ENCODE assay signal across 23 mouse cellular contexts in genomic region chr7:139498038-139498625, GRCm38 (mm10).
A peak's percentile ranks its signal among the peaks of the same experiment; 100 is the strongest.
DNase-seq lines count a peak whose midpoint lies in the region; ATAC-seq lines count a peak whose summit lies in the region.
"Had no signal": no experiment of that assay in that cellular context is flagged by ENCODE, and none has a peak within 500 bp of the region (broad histone marks: within the 10 kb centered on the region; RNA-seq: fewer than 3 reads in every experiment).

No protein-coding gene starts in this region.

- no peaks in the 10 kb centered on the region for H3K9me3 ChIP-seq in forebrain, embryonic 14.5 days (replicated peaks; ENCODE audit: control insufficient read depth, low read length)
- H3K9me3 ChIP-seq in forebrain, embryonic 15.5 days = no peaks in the 10 kb centered on the region
- no peaks in the 10 kb centered on the region for H3K9me3 ChIP-seq in neural tube, embryonic 13.5 days
- H3K9me3 ChIP-seq in midbrain, embryonic 14.5 days (ENCODE audit: control insufficient read depth, low read length) = no peaks in the 10 kb centered on the region
- H3K9me3 ChIP-seq in heart, embryonic 10.5 days = no peaks in the 10 kb centered on the region
- H3K9me3 ChIP-seq: embryonic facial prominence, embryonic 15.5 days; heart, embryonic 15.5 days; kidney, embryonic 15.5 days had no signal

- H3K27me3 ChIP-seq in forebrain, embryonic 14.5 days (replicated peaks; ENCODE audit: control insufficient read depth, insufficient read depth, low read length) = 0 out of 2 replicates have a peak, but pooled peaks cover 7% of the 10 kb centered on the region
- H3K27me3 ChIP-seq in forebrain, embryonic 15.5 days = peaks cover 5% of the 10 kb centered on the region; the same call in 1 of the 2 replicates
- peaks cover 75% of the 10 kb centered on the region for H3K27me3 ChIP-seq in neural tube, embryonic 13.5 days
- H3K27me3 ChIP-seq in midbrain, embryonic 14.5 days (ENCODE audit: control insufficient read depth, insufficient read depth, low read length) = peaks cover 67% of the 10 kb centered on the region
- no peaks in the 10 kb centered on the region for H3K27me3 ChIP-seq in heart, embryonic 10.5 days (ENCODE audit: insufficient read depth, poor library complexity, severe bottlenecking)
- H3K27me3 ChIP-seq: embryonic facial prominence, embryonic 15.5 days; heart, embryonic 15.5 days; kidney, embryonic 15.5 days had no signal

- no peak overlapping the region for H3K27ac ChIP-seq in forebrain, embryonic 14.5 days (ENCODE audit: low read depth, low read length)
- no peak overlapping the region for H3K27ac ChIP-seq in forebrain, embryonic 15.5 days (replicated peaks)
- peak overlapping the region; percentile 43; the same call in 1 of the 2 replicates for H3K27ac ChIP-seq in neural tube, embryonic 13.5 days (replicated peaks)
- no peak overlapping the region for H3K27ac ChIP-seq in midbrain, embryonic 14.5 days (replicated peaks; ENCODE audit: low read depth, low read length)
- H3K27ac ChIP-seq in heart, embryonic 10.5 days = no peak overlapping the region
- H3K27ac ChIP-seq: embryonic facial prominence, embryonic 15.5 days; heart, embryonic 15.5 days; kidney, embryonic 15.5 days; stomach, postnatal 0 days had no signal

- 23% methylated on average over 19 of the region's 19 CpGs for WGBS in forebrain, embryonic 14.5 days
- 23% methylated on average over 19 of the region's 19 CpGs for WGBS in forebrain, embryonic 15.5 days
- WGBS in neural tube, embryonic 13.5 days = 47% methylated on average over 19 of the region's 19 CpGs
- 17% methylated on average over 19 of the region's 19 CpGs for WGBS in midbrain, embryonic 14.5 days
- WGBS in heart, embryonic 10.5 days = 80% methylated on average over 19 of the region's 19 CpGs

- no peak overlapping the region for H3K4me2 ChIP-seq in forebrain, embryonic 14.5 days (ENCODE audit: low read length)
- H3K4me2 ChIP-seq in forebrain, embryonic 15.5 days (replicated peaks) = no peak overlapping the region
- no peak overlapping the region for H3K4me2 ChIP-seq in neural tube, embryonic 13.5 days
- H3K4me2 ChIP-seq in midbrain, embryonic 14.5 days (ENCODE audit: low read length) = peak overlapping the region; percentile 32
- H3K4me2 ChIP-seq: embryonic facial prominence, embryonic 15.5 days; heart, embryonic 15.5 days; kidney, embryonic 15.5 days had no signal

- no peak for ATAC-seq in forebrain, embryonic 14.5 days
- no peak for ATAC-seq in forebrain, embryonic 15.5 days (replicated peaks)
- 0 out of 2 replicates have a peak, but pooled peaks have one; percentile 54 for ATAC-seq in neural tube, embryonic 13.5 days (ENCODE audit: low read depth)
- ATAC-seq in midbrain, embryonic 14.5 days (ENCODE audit: low FRiP score, low TSS enrichment) = peak; percentile 58; the same call in 1 of the 2 replicates
- ATAC-seq in erythroblast, adult 5-6 weeks (replicated peaks; ENCODE audit: low FRiP score, poor library complexity, severe bottlenecking) = no peak
- ATAC-seq: activated CD4-positive, CD25-positive, alpha-beta regulatory T cell, adult 4 months; intestine, postnatal 0 days had no signal

- H3K4me1 ChIP-seq in forebrain, embryonic 14.5 days (ENCODE audit: control insufficient read depth, insufficient read depth, low read length) = no peaks in the 10 kb centered on the region
- no peaks in the 10 kb centered on the region for H3K4me1 ChIP-seq in forebrain, embryonic 15.5 days
- peaks cover 23% of the 10 kb centered on the region for H3K4me1 ChIP-seq in neural tube, embryonic 13.5 days (replicated peaks)
- H3K4me1 ChIP-seq in midbrain, embryonic 14.5 days (ENCODE audit: control insufficient read depth, insufficient read depth, low read length) = peaks cover 15% of the 10 kb centered on the region; the same call in 1 of the 2 replicates
- peaks cover 33% of the 10 kb centered on the region for H3K4me1 ChIP-seq in heart, embryonic 10.5 days

- H3K36me3 ChIP-seq in forebrain, embryonic 14.5 days (ENCODE audit: control insufficient read depth, insufficient read depth, low read length) = no peaks in the 10 kb centered on the region
- H3K36me3 ChIP-seq in forebrain, embryonic 15.5 days = no peaks in the 10 kb centered on the region
- H3K36me3 ChIP-seq in neural tube, embryonic 13.5 days = no peaks in the 10 kb centered on the region
- H3K36me3 ChIP-seq in midbrain, embryonic 14.5 days (ENCODE audit: control insufficient read depth, insufficient read depth, low read length) = no peaks in the 10 kb centered on the region
- no peaks in the 10 kb centered on the region for H3K36me3 ChIP-seq in heart, embryonic 10.5 days
- H3K36me3 ChIP-seq: embryonic facial prominence, embryonic 15.5 days; heart, embryonic 15.5 days; kidney, embryonic 15.5 days had no signal

- no peak overlapping the region for H3K9ac ChIP-seq in forebrain, embryonic 14.5 days (ENCODE audit: low read length)
- no peak overlapping the region for H3K9ac ChIP-seq in forebrain, embryonic 15.5 days (replicated peaks)
- H3K9ac ChIP-seq in neural tube, embryonic 13.5 days = no peak overlapping the region
- no peak overlapping the region for H3K9ac ChIP-seq in midbrain, embryonic 14.5 days (replicated peaks; ENCODE audit: low read length)
- H3K9ac ChIP-seq: embryonic facial prominence, embryonic 15.5 days; heart, embryonic 15.5 days; kidney, embryonic 15.5 days had no signal

- DNase-seq in forebrain, embryonic 14.5 days (ENCODE audit: low spot score) = peak; percentile 29
- no peak for DNase-seq in neural tube, embryonic 10.5 days (ENCODE audit: extremely low spot score, low spot score)
- DNase-seq in midbrain, embryonic 14.5 days = peak; percentile 77
- peak; percentile 38 for DNase-seq in retina, postnatal 7 days (ENCODE audit: low read depth, low spot score)
- DNase-seq in heart, embryonic 10.5 days (ENCODE audit: low spot score) = no peak
- DNase-seq: adrenal gland, adult 8-10 months; cerebellum, adult 18-20 months; cerebellum, postnatal 14 days; heart, postnatal 4 days; kidney, postnatal 36 days; layer of hippocampus, postnatal 36 days; lung, postnatal 10 days; right cerebral cortex, postnatal 14 days; thymus, postnatal 14 days had no signal

- H3K4me3 ChIP-seq in forebrain, embryonic 14.5 days (ENCODE audit: low read depth, low read length) = no peak overlapping the region
- H3K4me3 ChIP-seq in forebrain, embryonic 15.5 days = no peak overlapping the region
- H3K4me3 ChIP-seq in neural tube, embryonic 13.5 days = no peak overlapping the region
- H3K4me3 ChIP-seq in midbrain, embryonic 14.5 days (replicated peaks; ENCODE audit: low read depth, low read length) = no peak overlapping the region
- H3K4me3 ChIP-seq in heart, embryonic 10.5 days = no peak overlapping the region
- H3K4me3 ChIP-seq: embryonic facial prominence, embryonic 15.5 days; heart, embryonic 15.5 days; kidney, embryonic 15.5 days had no signal

Comparison
In these comparisons a context has a peak if more than half of its experiments do, and no peak if none do; other contexts are left out.
1. ATAC-seq: peak in neural tube, embryonic 13.5 days (single experiment) and midbrain, embryonic 14.5 days (single experiment); none in forebrain, embryonic 14.5 days (single experiment), forebrain, embryonic 15.5 days (single experiment) and erythroblast, adult 5-6 weeks (single experiment).
2. DNase-seq: peak in forebrain, embryonic 14.5 days (single experiment), midbrain, embryonic 14.5 days (single experiment) and retina, postnatal 7 days (single experiment); none in neural tube, embryonic 10.5 days (single experiment) and heart, embryonic 10.5 days (single experiment).